Mouse (Mus musculus): ENCODE measurements around the gene Rnf182. TPM values are rescaled to one million over a fixed set of nuclear protein-coding genes. Genes with fewer than 3 reads are reported as not detected.

The Rnf182 gene
- polyA plus RNA-seq (2014; fragmentation: Nextera tagmentation; extraction: Ambion mirVana) = 5.2 and 6.3 TPM in 2 replicates

DNA sequence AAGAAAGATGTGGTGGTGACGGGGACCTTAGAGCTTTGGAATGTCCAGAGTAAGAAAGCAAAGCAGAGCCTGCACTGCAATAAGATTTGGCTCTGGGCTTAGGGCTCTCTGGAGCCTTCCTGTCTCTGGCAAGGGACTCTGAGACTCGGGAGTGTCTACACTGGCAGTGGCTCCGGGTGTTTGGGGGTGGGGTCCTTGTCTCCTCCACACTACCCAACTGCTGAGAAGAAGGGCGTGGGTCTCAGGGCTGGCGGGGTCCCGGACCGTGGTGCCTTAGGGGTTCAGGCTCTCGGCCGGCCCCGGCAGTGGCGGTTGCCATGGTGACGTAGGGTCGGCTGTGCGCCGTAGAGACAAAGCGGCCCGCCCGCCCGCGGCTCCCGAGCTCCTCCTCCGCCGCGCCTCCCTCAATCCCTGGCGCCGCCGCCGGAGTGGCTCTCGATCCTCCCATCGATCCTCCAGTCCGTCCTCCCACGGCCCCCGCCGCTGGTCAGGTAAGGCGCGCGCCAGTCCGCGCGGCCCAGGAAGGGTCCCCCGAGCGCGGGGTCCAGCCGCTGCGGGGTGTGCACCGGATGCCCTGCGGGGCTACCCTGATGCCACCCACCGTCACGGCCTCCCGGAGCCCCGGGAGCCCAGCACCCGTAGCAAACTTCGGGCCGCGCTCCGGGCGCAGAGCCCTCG, at the start of gene Rnf182:
Gene Rnf182 (plus strand): TSS at position 134 of the 678 bp plus-strand sequence.
- under 1% methylated on average over 46 of the region's 58 CpGs for whole genome bisulfite sequencing
- Histone ChIP-seq H3K9me3 (ENCODE audit: control insufficient read depth, low read length) (no peaks in the 10 kb centered on the region), H3K4me1 (ENCODE audit: control insufficient read depth, insufficient read depth, low read length) (peaks cover 8% of the 10 kb centered on the region; the same call in 1 of the 2 replicates), H3K27me3 (ENCODE audit: control insufficient read depth, insufficient read depth, low read length) (no peaks in the 10 kb centered on the region), H3K9ac (ENCODE audit: low read length) (peak within 1 kb of the TSS; percentile 84), H3K27ac (ENCODE audit: low read depth, low read length) (no peak within 1 kb of the TSS), H3K36me3 (ENCODE audit: control insufficient read depth, insufficient read depth, low read length) (no peaks in the 10 kb centered on the region), H3K4me3 (ENCODE audit: low read depth, low read length) (peak within 1 kb of the TSS; percentile 77), H3K4me2 (ENCODE audit: low read depth) (peak within 1 kb of the TSS; percentile 83)
- peak; percentile 91 for DNase-seq (ENCODE audit: low spot score)
- peak; percentile 93 for ATAC-seq (ENCODE audit: insufficient read depth, low FRiP score, low TSS enrichment)

DNA sequence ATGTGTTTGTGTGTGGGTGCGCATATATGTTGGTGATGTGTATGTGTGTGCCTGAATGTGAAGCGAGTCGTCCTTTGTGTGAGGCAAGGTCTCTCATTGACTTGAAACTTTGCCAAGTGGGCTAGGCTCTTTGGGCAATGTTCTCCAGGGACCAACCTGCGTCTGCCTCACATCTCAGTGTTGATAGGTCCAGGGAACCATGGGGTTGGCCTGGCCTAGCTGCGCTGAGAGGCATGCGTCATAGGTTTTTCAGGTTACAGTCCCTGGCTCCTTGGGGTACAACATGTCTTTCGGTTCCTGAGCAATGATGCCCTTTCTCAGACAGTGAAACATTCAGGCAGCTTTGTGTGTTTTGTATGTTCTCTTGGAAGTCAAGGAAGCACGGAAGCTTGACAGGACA, 49.3 kb upstream of the Rnf182 start:
- Histone ChIP-seq H3K27me3 (ENCODE audit: control insufficient read depth, insufficient read depth, low read length) (no peaks in the 10 kb centered on the region), H3K9ac (ENCODE audit: low read length) (no peak overlapping the region), H3K36me3 (ENCODE audit: control insufficient read depth, insufficient read depth, low read length) (no peaks in the 10 kb centered on the region), H3K27ac (ENCODE audit: low read depth, low read length) (no peak overlapping the region), H3K4me2 (ENCODE audit: low read depth) (no peak overlapping the region), H3K4me1 (ENCODE audit: control insufficient read depth, insufficient read depth, low read length) (no peaks in the 10 kb centered on the region), H3K9me3 (ENCODE audit: control insufficient read depth, low read length) (no peaks in the 10 kb centered on the region), H3K4me3 (ENCODE audit: low read depth, low read length) (no peak overlapping the region)
- 93% methylated on average over 8 of the region's 8 CpGs for WGBS
- DNase-seq (ENCODE audit: low spot score) (no peak), ATAC-seq (ENCODE audit: insufficient read depth, low FRiP score, low TSS enrichment) (no peak)

DNA sequence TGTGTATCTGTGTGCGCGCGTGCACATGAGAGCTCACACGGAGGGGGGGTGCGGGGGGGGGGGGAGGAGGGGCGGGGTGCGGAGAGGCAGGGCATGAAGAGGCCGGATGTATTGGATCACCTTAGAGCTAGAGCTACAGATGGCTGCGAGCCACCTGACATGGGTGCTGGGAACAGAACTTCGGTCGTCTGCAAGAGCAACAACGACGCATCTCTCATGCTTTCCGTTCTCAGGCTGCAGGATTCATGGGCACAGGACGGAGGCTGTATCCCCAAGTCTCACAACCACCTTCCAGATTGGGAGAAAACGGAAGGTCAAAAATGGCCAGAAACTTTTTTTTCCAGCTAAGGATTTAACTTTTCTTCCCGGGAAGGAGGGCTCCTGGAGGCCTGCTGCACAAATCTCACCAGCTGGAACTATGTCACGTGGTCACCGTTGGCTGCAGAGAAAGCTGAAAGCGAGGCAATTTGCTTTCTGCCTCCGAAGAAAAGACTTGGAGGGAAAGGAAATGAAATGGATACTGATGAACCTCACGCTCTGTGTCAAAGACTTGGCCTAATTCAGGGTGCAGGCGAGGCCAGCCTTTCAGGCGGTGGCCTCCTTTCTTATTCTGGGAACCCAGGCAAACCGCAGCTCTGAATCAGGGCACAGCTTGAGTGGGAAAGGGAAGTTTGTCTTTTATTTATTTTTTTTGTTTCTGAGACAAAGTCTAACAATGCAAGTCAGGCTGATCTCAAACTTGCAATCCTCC, 48.2 kb upstream of the Rnf182 start:
- Histone ChIP-seq H3K4me2 (ENCODE audit: low read depth) (no peak overlapping the region), H3K27me3 (ENCODE audit: control insufficient read depth, insufficient read depth, low read length) (no peaks in the 10 kb centered on the region), H3K27ac (ENCODE audit: low read depth, low read length) (no peak overlapping the region), H3K4me1 (ENCODE audit: control insufficient read depth, insufficient read depth, low read length) (no peaks in the 10 kb centered on the region), H3K9ac (ENCODE audit: low read length) (no peak overlapping the region), H3K9me3 (ENCODE audit: control insufficient read depth, low read length) (no peaks in the 10 kb centered on the region), H3K36me3 (ENCODE audit: control insufficient read depth, insufficient read depth, low read length) (no peaks in the 10 kb centered on the region), H3K4me3 (ENCODE audit: low read depth, low read length) (no peak overlapping the region)
- 74% methylated on average over 25 of the region's 25 CpGs for WGBS
- no peak for ATAC-seq (ENCODE audit: insufficient read depth, low FRiP score, low TSS enrichment)
- no peak for DNase-seq (ENCODE audit: low spot score)

DNA sequence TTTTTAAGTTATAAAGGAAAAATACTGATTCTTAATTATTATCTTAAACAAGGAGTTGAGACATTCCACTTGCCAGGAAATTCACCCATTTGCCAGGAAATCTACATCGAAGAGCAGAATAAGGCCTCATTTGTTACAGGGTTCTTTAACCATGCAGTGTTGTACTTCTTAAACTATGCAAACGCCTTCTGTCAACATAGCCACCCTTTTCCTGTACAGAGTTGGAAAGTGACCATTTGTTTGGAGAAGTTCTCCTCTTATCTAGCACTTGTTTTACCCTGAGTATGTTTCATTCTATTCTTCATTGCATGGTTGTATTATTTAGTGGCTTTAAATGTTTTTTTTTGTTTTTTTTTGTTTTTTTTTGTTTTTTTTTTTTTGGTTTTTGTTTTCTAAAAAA, 41.5 kb upstream of the Rnf182 start:
- H3K36me3 ChIP-seq (ENCODE audit: control insufficient read depth, insufficient read depth, low read length) = no peaks in the 10 kb centered on the region
- no peak overlapping the region for H3K4me2 ChIP-seq (ENCODE audit: low read depth)
- H3K27ac ChIP-seq (ENCODE audit: low read depth, low read length) = no peak overlapping the region
- DNase-seq (ENCODE audit: low spot score) (no peak), ATAC-seq (ENCODE audit: insufficient read depth, low FRiP score, low TSS enrichment) (no peak)
- no peaks in the 10 kb centered on the region for H3K4me1 ChIP-seq (ENCODE audit: control insufficient read depth, insufficient read depth, low read length)
- no peaks in the 10 kb centered on the region for H3K27me3 ChIP-seq (ENCODE audit: control insufficient read depth, insufficient read depth, low read length)
- no peak overlapping the region for H3K9ac ChIP-seq (ENCODE audit: low read length)
- H3K9me3 ChIP-seq (ENCODE audit: control insufficient read depth, low read length) = no peaks in the 10 kb centered on the region
- no peak overlapping the region for H3K4me3 ChIP-seq (ENCODE audit: low read depth, low read length)
- 75% methylated on average over 2 of the region's 2 CpGs for WGBS

DNA sequence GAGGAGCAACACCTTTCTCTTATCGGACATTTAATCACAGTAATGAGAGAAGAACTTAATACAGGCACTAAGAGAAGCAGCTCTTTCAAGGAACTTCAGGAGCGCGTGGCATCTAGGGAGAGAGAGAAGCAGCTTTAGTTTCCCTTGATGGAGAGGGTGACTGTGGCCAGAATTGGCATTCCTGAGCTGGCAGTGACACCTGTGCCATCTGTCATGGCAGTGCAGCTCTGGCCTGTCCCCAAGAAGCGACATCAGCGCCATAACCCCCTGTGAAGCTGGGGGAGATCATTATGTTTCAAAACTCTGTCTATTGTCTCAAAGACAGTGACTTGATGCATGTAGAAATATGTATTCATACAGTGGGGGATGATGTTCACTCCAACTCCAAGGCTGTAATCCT, 40.1 kb upstream of the Rnf182 start:
- DNase-seq (ENCODE audit: low spot score) = no peak
- 96% methylated on average over 5 of the region's 5 CpGs for WGBS
- Histone ChIP-seq H3K9me3 (ENCODE audit: control insufficient read depth, low read length) (no peaks in the 10 kb centered on the region), H3K27ac (ENCODE audit: low read depth, low read length) (no peak overlapping the region), H3K9ac (ENCODE audit: low read length) (no peak overlapping the region), H3K4me3 (ENCODE audit: low read depth, low read length) (no peak overlapping the region), H3K27me3 (ENCODE audit: control insufficient read depth, insufficient read depth, low read length) (no peaks in the 10 kb centered on the region), H3K4me1 (ENCODE audit: control insufficient read depth, insufficient read depth, low read length) (no peaks in the 10 kb centered on the region), H3K4me2 (ENCODE audit: low read depth) (no peak overlapping the region), H3K36me3 (ENCODE audit: control insufficient read depth, insufficient read depth, low read length) (no peaks in the 10 kb centered on the region)
- no peak for ATAC-seq (ENCODE audit: insufficient read depth, low FRiP score, low TSS enrichment)

DNA sequence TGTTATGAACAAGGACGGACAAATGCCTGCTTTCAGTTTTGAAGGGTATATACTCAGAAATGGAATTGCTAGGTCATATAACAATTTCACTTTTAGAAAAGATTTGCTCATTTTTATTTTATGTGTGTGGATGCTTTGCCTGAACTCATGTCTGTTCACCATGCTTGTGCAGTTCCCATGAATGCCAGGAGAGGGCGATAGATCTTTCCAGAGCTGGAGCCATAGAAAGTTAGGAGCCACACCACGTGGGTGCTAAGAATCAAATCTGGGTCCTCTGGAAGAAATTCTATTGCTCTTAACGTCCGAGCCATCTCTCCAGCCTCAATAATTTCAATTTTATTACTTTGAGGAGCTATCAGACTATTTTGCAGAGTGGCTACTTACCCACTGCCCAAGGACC, 38.3 kb upstream of the Rnf182 start:
- ATAC-seq (ENCODE audit: insufficient read depth, low FRiP score, low TSS enrichment) (no peak), DNase-seq (ENCODE audit: low spot score) (no peak)
- Histone ChIP-seq H3K27me3 (ENCODE audit: control insufficient read depth, insufficient read depth, low read length) (no peaks in the 10 kb centered on the region), H3K27ac (ENCODE audit: low read depth, low read length) (no peak overlapping the region), H3K4me1 (ENCODE audit: control insufficient read depth, insufficient read depth, low read length) (no peaks in the 10 kb centered on the region), H3K4me2 (ENCODE audit: low read depth) (no peak overlapping the region), H3K9me3 (ENCODE audit: control insufficient read depth, low read length) (no peaks in the 10 kb centered on the region), H3K36me3 (ENCODE audit: control insufficient read depth, insufficient read depth, low read length) (no peaks in the 10 kb centered on the region), H3K4me3 (ENCODE audit: low read depth, low read length) (no peak overlapping the region), H3K9ac (ENCODE audit: low read length) (no peak overlapping the region)
- WGBS = 69% methylated on average over 5 of the region's 5 CpGs

DNA sequence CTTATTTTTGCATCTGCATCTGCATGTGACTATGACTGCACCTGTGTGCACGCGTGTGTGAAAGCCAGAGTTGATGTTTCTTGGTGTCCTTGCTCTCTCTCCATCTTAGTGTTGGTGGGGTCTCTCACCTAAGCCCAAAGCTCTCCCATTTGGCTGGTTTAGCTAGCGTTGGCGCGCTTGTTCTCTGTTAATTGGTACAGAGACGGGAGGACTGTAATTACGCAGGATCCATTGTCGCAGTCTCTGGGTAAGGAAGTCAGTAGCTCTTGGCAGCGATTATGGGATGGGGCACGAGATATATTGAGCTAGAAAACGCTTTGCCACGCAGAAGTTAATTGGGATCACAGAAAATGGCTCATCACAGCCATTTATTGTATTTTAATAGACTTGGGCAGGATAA, 37.7 kb upstream of the Rnf182 start:
- DNase-seq (ENCODE audit: low spot score) (no peak), ATAC-seq (ENCODE audit: insufficient read depth, low FRiP score, low TSS enrichment) (no peak)
- no peaks in the 10 kb centered on the region for H3K9me3 ChIP-seq (ENCODE audit: control insufficient read depth, low read length)
- H3K4me2 ChIP-seq (ENCODE audit: low read depth) = no peak overlapping the region
- H3K4me3 ChIP-seq (ENCODE audit: low read depth, low read length) = no peak overlapping the region
- H3K9ac ChIP-seq (ENCODE audit: low read length) = no peak overlapping the region
- no peaks in the 10 kb centered on the region for H3K27me3 ChIP-seq (ENCODE audit: control insufficient read depth, insufficient read depth, low read length)
- H3K27ac ChIP-seq (ENCODE audit: low read depth, low read length) = no peak overlapping the region
- no peaks in the 10 kb centered on the region for H3K4me1 ChIP-seq (ENCODE audit: control insufficient read depth, insufficient read depth, low read length)
- WGBS = 91% methylated on average over 12 of the region's 12 CpGs
- H3K36me3 ChIP-seq (ENCODE audit: control insufficient read depth, insufficient read depth, low read length) = no peaks in the 10 kb centered on the region

DNA sequence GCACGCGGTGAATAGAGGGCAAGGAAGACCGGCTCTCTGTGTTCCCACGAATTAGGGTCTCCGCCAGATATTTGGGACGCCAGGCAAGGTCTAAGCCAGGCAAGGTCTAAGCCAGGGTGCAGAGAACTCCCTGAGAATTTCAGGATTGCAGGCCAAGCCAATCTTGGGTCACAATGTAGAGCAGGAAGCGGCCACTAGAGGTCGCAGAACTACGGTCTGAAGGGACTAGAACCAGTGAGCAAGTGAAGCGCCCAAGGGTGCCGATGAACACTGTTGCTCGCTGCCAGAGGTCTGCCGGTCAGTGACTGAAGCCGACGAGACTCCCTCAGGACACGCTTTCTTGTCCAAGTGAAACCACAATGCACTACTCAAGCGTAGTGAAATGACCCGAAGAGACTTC, 35.8 kb upstream of the Rnf182 start:
- no peaks in the 10 kb centered on the region for H3K27me3 ChIP-seq (ENCODE audit: control insufficient read depth, insufficient read depth, low read length)
- 24% methylated on average over 18 of the region's 18 CpGs for WGBS

DNA sequence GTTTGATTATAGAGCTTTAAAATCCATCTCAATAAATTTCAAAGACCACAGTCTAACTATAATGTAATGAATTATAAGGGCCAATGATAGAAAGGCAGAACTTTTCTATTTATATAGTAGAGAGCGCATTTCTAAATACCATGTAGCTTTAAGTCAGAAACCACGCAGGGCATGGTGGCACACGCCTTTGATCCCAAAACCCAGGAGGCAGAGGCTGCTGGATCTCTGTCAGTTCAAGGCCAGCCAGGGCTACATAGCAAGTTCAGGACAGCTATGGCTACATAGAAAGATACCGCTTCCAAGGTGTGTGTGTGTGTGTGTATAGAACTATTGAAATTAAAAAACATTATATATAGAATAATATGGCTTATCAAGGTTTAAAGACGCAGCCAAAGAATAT, 34.8 kb upstream of the Rnf182 start:
- Histone ChIP-seq H3K27ac (ENCODE audit: low read depth, low read length) (no peak overlapping the region), H3K4me3 (ENCODE audit: low read depth, low read length) (no peak overlapping the region), H3K4me1 (ENCODE audit: control insufficient read depth, insufficient read depth, low read length) (no peaks in the 10 kb centered on the region), H3K36me3 (ENCODE audit: control insufficient read depth, insufficient read depth, low read length) (no peaks in the 10 kb centered on the region), H3K27me3 (ENCODE audit: control insufficient read depth, insufficient read depth, low read length) (no peaks in the 10 kb centered on the region), H3K9ac (ENCODE audit: low read length) (no peak overlapping the region), H3K4me2 (ENCODE audit: low read depth) (no peak overlapping the region), H3K9me3 (ENCODE audit: control insufficient read depth, low read length) (no peaks in the 10 kb centered on the region)
- ATAC-seq (ENCODE audit: insufficient read depth, low FRiP score, low TSS enrichment) (no peak), DNase-seq (ENCODE audit: low spot score) (no peak)
- WGBS = 92% methylated on average over 5 of the region's 5 CpGs

More for the DNA sequence above, 35.8 kb upstream of the Rnf182 start:
- no peak overlapping the region for H3K4me3 ChIP-seq (ENCODE audit: low read depth, low read length)
- no peaks in the 10 kb centered on the region for H3K9me3 ChIP-seq (ENCODE audit: control insufficient read depth, low read length)
- H3K27ac ChIP-seq (ENCODE audit: low read depth, low read length) = no peak overlapping the region
- no peaks in the 10 kb centered on the region for H3K4me1 ChIP-seq (ENCODE audit: control insufficient read depth, insufficient read depth, low read length)
- DNase-seq (ENCODE audit: low spot score) (peak; percentile 60), ATAC-seq (ENCODE audit: insufficient read depth, low FRiP score, low TSS enrichment) (no peak)
- H3K36me3 ChIP-seq (ENCODE audit: control insufficient read depth, insufficient read depth, low read length) = no peaks in the 10 kb centered on the region
- no peak overlapping the region for H3K4me2 ChIP-seq (ENCODE audit: low read depth)
- no peak overlapping the region for H3K9ac ChIP-seq (ENCODE audit: low read length)

Measured in neural tube, embryonic 11.5 days (tissue).